Mouse (Mus musculus) limb, embryonic 14.5 days (tissue): ENCODE data around the gene Hoxa5. TPM values are rescaled to one million over a fixed set of nuclear protein-coding genes. Genes with fewer than 3 reads are reported as not detected.

ENCODE experiments used
- ATAC-seq: fragments of 200-750 bp; cut with Nextera tagmentation; 2 replicates; pipeline ENCODE4 v1.8.0; 2017; ENCODE audit warnings: low read depth, moderate number of reproducible peaks, moderate TSS enrichment; ENCODE audit not compliant: low FRiP score
- DNase-seq: peaks from one replicate; pipeline ENCODE4 v3.0.0-alpha.2; 2015; ENCODE audit warnings: low spot score
- H3K27ac ChIP-seq: fragments of 300-500 bp; sonication (generic); replicated peaks from 2 replicates; pipeline ENCODE4 v1.5.1; 2014; ENCODE audit warnings: low read depth, mild to moderate bottlenecking, low read length, moderate library complexity, mixed read lengths
- H3K27me3 ChIP-seq: fragments of 300-500 bp; sonication (generic); 2 replicates; pipeline ENCODE4 v1.6.1; 2014; ENCODE audit warnings: low read length, mixed read lengths; ENCODE audit not compliant: control insufficient read depth, insufficient read depth
- H3K36me3 ChIP-seq: fragments of 300-500 bp; sonication (generic); 2 replicates; pipeline ENCODE4 v1.6.1; 2014; ENCODE audit warnings: mild to moderate bottlenecking, low read length, moderate library complexity, mixed read lengths; ENCODE audit not compliant: control insufficient read depth, insufficient read depth
- H3K4me1 ChIP-seq: fragments of 300-500 bp; sonication (generic); 2 replicates; pipeline ENCODE4 v1.6.1; 2014; ENCODE audit warnings: antibody characterized with exemption, low read length, mixed read lengths; ENCODE audit not compliant: control insufficient read depth, insufficient read depth
- H3K4me2 ChIP-seq: fragments of 300-500 bp; sonication (generic); replicated peaks from 2 replicates; pipeline ENCODE4 v1.6.1; 2014; ENCODE audit warnings: low read depth, mild to moderate bottlenecking, low read length, moderate library complexity; ENCODE audit not compliant: severe bottlenecking
- H3K4me3 ChIP-seq: fragments of 300-500 bp; sonication (generic); replicated peaks from 2 replicates; pipeline ENCODE4 v1.5.1; 2014; ENCODE audit warnings: low read length
- H3K9ac ChIP-seq: fragments of 300-500 bp; sonication (generic); 2 replicates; pipeline ENCODE4 v1.6.1; 2014; ENCODE audit warnings: mild to moderate bottlenecking, low read depth, low read length, moderate library complexity; ENCODE audit not compliant: severe bottlenecking
- H3K9me3 ChIP-seq: fragments of 300-500 bp; sonication (generic); 2 replicates; pipeline ENCODE4 v1.6.1; 2016; ENCODE audit warnings: low read length; ENCODE audit not compliant: control insufficient read depth
- POLR2A ChIP-seq: fragments of 200-500 bp; IDR thresholded peaks from 2 replicates; pipeline ENCODE4 v1.8.0; 2012; ENCODE audit warnings: inconsistent platforms, mild to moderate bottlenecking, moderate library complexity, borderline replicate concordance; ENCODE audit not compliant: insufficient read depth, insufficient read length; ENCODE audit errors: extremely low read depth
- WGBS: fragments of 180-500 bp; shearing (Covaris S2); extraction: QIAGEN DNeasy Blood & Tissue Kit; methylation state at CpG from one replicate; pipeline ENCODE4 v1.1.7; 2014; 5-methylcytosine and 5-hydroxymethylcytosine counted together
- polyA plus RNA-seq, 2 experiments: library from polyadenylated mRNA; depleted of rRNA in 1 of 2; stranded (reverse) in 1 of 2; unstranded in 1 of 2; fragments of >200 nt; fragmentation: Nextera tagmentation in 1 of 2; extraction: Ambion mirVana in 1 of 2; gene quantifications; 2 replicates each; pipeline versions ENCODE4 v1.2.1 to v1.2.3; 2012 to 2014

The Hoxa5 gene
- 11.0 and 12.3 TPM in 2 replicates for polyA plus RNA-seq (2012; rRNA removed)
- 3.4 and 3.8 TPM in 2 replicates for polyA plus RNA-seq (2014; fragmentation: Nextera tagmentation; extraction: Ambion mirVana)

GRCm38 (mm10) chr6:52204050-52204752, at the start of gene Hoxa5:
TSS of gene Hoxa5 (minus strand) at chr6:52204587.
- Histone ChIP-seq H3K4me1 (peaks cover 52% of the 10 kb centered on the region), H3K27me3 (peaks cover 33% of the 10 kb centered on the region), H3K9ac (peak within 1 kb of the TSS; percentile 56), H3K4me3 (peak within 1 kb of the TSS; percentile 46), H3K4me2 (peak within 1 kb of the TSS; percentile 91), H3K9me3 (no peaks in the 10 kb centered on the region), H3K36me3 (peaks cover 39% of the 10 kb centered on the region), H3K27ac (0 out of 2 replicates have a peak within 1 kb of the TSS, but pooled peaks have one; percentile 38)
- peak; percentile 74 for DNase-seq
- TF ChIP-seq POLR2A, result no peak
- 4% methylated on average over 65 of the region's 65 CpGs for WGBS
- ATAC-seq, result 0 out of 2 replicates have a peak, but pooled peaks have one; percentile 23

- DNase-seq (no peak), ATAC-seq (peak; percentile 8; the same call in 1 of the 2 replicates)
- H3K36me3 ChIP-seq, result peaks cover 46% of the 10 kb centered on the region
- H3K4me3 ChIP-seq, result peak overlapping the region; percentile 76
- peak overlapping the region; percentile 96 for H3K4me2 ChIP-seq
- H3K27ac ChIP-seq, result peak overlapping the region; percentile 96
- H3K4me1 ChIP-seq, result peaks cover 24% of the 10 kb centered on the region
- peak overlapping the region; percentile 92 for H3K9ac ChIP-seq
- 0 out of 2 replicates have a peak, but pooled peaks have one; percentile 11 for TF ChIP-seq POLR2A
- peaks cover 4% of the 10 kb centered on the region; the same call in 1 of the 2 replicates for H3K27me3 ChIP-seq
- H3K9me3 ChIP-seq, result no peaks in the 10 kb centered on the region
- 1% methylated on average over 59 of the region's 59 CpGs for WGBS
Measured at GRCm38 (mm10) chr6:52253511-52254500, 49.4 kb upstream of the Hoxa5 start.

GRCm38 (mm10) chr6:52252775-52253376, 48.5 kb upstream of the Hoxa5 start:
- Histone ChIP-seq H3K9ac (peak overlapping the region; percentile 92), H3K36me3 (peaks cover 45% of the 10 kb centered on the region), H3K27me3 (peaks cover 4% of the 10 kb centered on the region; the same call in 1 of the 2 replicates), H3K4me1 (peaks cover 24% of the 10 kb centered on the region), H3K27ac (peak overlapping the region; percentile 96), H3K4me2 (peak overlapping the region; percentile 96), H3K4me3 (peak overlapping the region; percentile 76), H3K9me3 (no peaks in the 10 kb centered on the region)
- WGBS, result 1% methylated on average over 35 of the region's 35 CpGs
- peak; percentile 4; the same call in 1 of the 2 replicates for ATAC-seq
- TF ChIP-seq POLR2A, result peak; percentile 12; the same call in 1 of the 2 replicates
- no peak for DNase-seq

GRCm38 (mm10) chr6:52252016-52252774, 47.8 kb upstream of the Hoxa5 start:
- peak overlapping the region; percentile 92 for H3K9ac ChIP-seq
- 6% methylated on average over 24 of the region's 24 CpGs for WGBS
- H3K27ac ChIP-seq, result peak overlapping the region; percentile 96
- peak overlapping the region; percentile 76 for H3K4me3 ChIP-seq
- H3K9me3 ChIP-seq, result no peaks in the 10 kb centered on the region
- no peak for DNase-seq
- peaks cover 24% of the 10 kb centered on the region for H3K4me1 ChIP-seq
- H3K27me3 ChIP-seq, result peaks cover 4% of the 10 kb centered on the region; the same call in 1 of the 2 replicates
- no peak for TF ChIP-seq POLR2A
- ATAC-seq, result peak; percentile 1; the same call in 1 of the 2 replicates
- H3K4me2 ChIP-seq, result peak overlapping the region; percentile 96
- H3K36me3 ChIP-seq, result peaks cover 45% of the 10 kb centered on the region
